Mouse (Mus musculus) intestine, embryonic 16.5 days (tissue): ENCODE data around the gene Vmn1r88. TPM values are rescaled to one million over a fixed set of nuclear protein-coding genes. Genes with fewer than 3 reads are reported as not detected.
A peak's percentile ranks its signal among the peaks of the same experiment; 100 is the strongest.
"Not testable (repeated sequence)": the region's sequence is repeated elsewhere in the genome, so short reads cannot be mapped to it uniquely, and the experiment has no call there.

Experiments
- ATAC-seq: fragments of 200-750 bp; cut with Nextera tagmentation; 2 replicates; pipeline ENCODE4 v1.8.0; 2017; ENCODE audit warnings: moderate TSS enrichment, moderate library complexity
- H3K27ac ChIP-seq: fragments of 300-500 bp; sonication (generic); 2 replicates; pipeline ENCODE4 v1.5.1; 2014; ENCODE audit warnings: mild to moderate bottlenecking, low read length
- H3K27me3 ChIP-seq: fragments of 300-500 bp; sonication (generic); replicated peaks from 2 replicates; pipeline ENCODE4 v1.6.1; 2014; ENCODE audit warnings: low read length, control low read depth, mixed read lengths; ENCODE audit not compliant: control insufficient read depth, insufficient read depth
- H3K36me3 ChIP-seq: fragments of 300-500 bp; sonication (generic); 2 replicates; pipeline ENCODE4 v1.6.1; 2014; ENCODE audit warnings: low read length, control low read depth; ENCODE audit not compliant: control insufficient read depth, insufficient read depth
- H3K4me1 ChIP-seq: fragments of 300-500 bp; sonication (generic); 2 replicates; pipeline ENCODE4 v1.6.1; 2014; ENCODE audit warnings: low read length, control low read depth, mixed read lengths; ENCODE audit not compliant: control insufficient read depth, insufficient read depth
- H3K4me2 ChIP-seq: fragments of 300-500 bp; sonication (generic); 2 replicates; pipeline ENCODE4 v1.6.1; 2014; ENCODE audit warnings: low read depth, low read length, control low read depth
- H3K4me3 ChIP-seq: fragments of 300-500 bp; sonication (generic); 2 replicates; pipeline ENCODE4 v1.5.1; 2014; ENCODE audit warnings: mild to moderate bottlenecking, low read length
- H3K9ac ChIP-seq: fragments of 300-500 bp; sonication (generic); 2 replicates; pipeline ENCODE4 v1.6.1; 2014; ENCODE audit warnings: low read depth, low read length
- H3K9me3 ChIP-seq: fragments of 300-500 bp; sonication (generic); 2 replicates; pipeline ENCODE4 v1.6.1; 2016; ENCODE audit warnings: low read length, control low read depth; ENCODE audit not compliant: control insufficient read depth
- WGBS: fragments of 180-500 bp; shearing (Covaris S2); extraction: QIAGEN DNeasy Blood & Tissue Kit; methylation state at CpG from one replicate; pipeline ENCODE4 v1.1.7; 2014; 5-methylcytosine and 5-hydroxymethylcytosine counted together
- polyA plus RNA-seq: library from polyadenylated mRNA; unstranded; fragments of >200 nt; fragmentation: Nextera tagmentation; extraction: Ambion mirVana; gene quantifications from 2 replicates; pipeline ENCODE4 v1.2.1, GENCODE M21; 2015

Gene Vmn1r88
- polyA plus RNA-seq = not detected in 2 replicates

DNA sequence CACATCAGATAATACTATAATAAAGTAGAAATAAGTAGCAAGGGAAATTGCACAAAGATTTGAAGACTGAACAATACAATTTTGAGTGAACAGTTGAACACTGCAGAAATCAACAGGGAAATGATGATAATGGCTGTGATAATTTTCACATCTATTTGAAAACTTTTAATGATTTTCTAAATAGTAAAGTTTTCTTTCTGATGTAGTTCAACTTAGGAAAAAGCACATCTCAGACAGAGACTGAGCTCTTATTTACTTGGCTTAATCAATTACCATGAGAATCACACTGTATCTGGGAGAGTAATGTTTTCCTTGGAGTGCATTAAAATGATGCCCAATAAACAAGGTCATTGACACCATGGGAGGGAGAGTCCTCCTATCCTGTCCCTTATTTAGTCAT is at the start of gene Vmn1r88:
Vmn1r88 (plus strand) TSS at position 301 of the 400 bp plus-strand sequence.
- no peak within 1 kb of the TSS for H3K4me3 ChIP-seq
- no peaks in the 10 kb centered on the region for H3K4me1 ChIP-seq
- H3K36me3 ChIP-seq = no peaks in the 10 kb centered on the region
- no peak within 1 kb of the TSS for H3K4me2 ChIP-seq
- H3K9ac ChIP-seq = no peak within 1 kb of the TSS
- no peaks in the 10 kb centered on the region for H3K27me3 ChIP-seq
- no peak within 1 kb of the TSS for H3K27ac ChIP-seq
- no peaks in the 10 kb centered on the region for H3K9me3 ChIP-seq
- ATAC-seq = no peak

DNA sequence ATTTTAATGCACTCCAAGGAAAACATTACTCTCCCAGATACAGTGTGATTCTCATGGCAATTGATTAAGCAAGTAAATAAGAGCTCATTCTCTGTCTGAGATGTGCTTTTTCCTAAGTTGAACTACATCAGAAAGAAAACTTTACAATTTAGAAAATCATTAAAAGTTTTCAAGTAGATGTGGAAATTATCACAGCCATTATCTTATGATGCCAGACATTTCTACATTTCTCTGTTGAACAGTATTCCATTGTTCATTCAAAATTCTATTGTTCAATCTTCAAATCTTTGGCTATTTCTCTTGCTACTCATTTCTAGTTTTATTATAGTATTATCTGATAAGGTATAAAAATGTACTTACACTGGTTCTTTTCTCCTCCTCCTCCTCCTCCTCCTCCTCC is 39.6 kb upstream of the Vmn1r88 start, which contains the start of gene Vmn1r86:
Vmn1r86 (minus strand) TSS at position 101 of the 400 bp plus-strand sequence.
- no peak for ATAC-seq
- no peaks in the 10 kb centered on the region for H3K4me1 ChIP-seq

DNA sequence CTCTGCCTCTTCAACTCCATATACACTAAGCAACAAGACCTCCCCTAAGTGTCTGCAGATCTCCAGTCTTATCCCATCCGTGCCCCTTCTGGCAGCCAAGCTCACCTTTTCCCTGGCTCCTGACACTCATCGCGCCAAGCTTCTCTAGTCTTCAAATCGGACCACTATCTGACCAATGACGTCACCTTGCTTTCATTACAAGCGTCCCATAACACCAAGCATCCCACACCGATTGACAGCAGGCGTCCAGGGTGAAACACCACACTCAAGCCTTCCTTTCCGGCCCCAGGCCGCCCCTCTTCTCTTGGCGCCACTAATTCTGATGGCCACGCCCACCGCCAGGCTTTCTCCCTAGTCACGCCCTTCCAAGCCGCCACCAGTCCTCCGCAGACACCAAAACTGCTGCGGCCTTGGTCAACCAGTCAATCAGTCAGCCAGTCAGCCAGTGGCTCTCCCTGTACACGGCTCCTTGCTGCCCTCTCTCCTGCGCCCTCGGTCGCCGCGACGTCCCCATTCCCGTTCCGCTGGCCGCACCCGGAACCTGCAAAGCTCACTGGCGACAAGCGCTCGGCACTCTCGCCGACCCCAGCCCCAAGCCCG is 35.7 kb upstream of the Vmn1r88 start:
- not testable (repeated sequence) for H3K9me3 ChIP-seq, H3K4me1 ChIP-seq, H3K9ac ChIP-seq, H3K27me3 ChIP-seq, H3K36me3 ChIP-seq, H3K27ac ChIP-seq
- H3K4me2 ChIP-seq = peak overlapping the region; percentile 45
- WGBS = under 1% methylated on average over 16 of the region's 34 CpGs
- ATAC-seq = peak; percentile 92
- peak overlapping the region; percentile 26 for H3K4me3 ChIP-seq

More for the DNA sequence above, 39.6 kb upstream of the Vmn1r88 start, which contains the start of gene Vmn1r86:
- Histone ChIP-seq H3K9me3 (no peaks in the 10 kb centered on the region), H3K36me3 (no peaks in the 10 kb centered on the region), H3K27ac (no peak within 1 kb of the TSS), H3K27me3 (no peaks in the 10 kb centered on the region), H3K9ac (no peak within 1 kb of the TSS), H3K4me2 (no peak within 1 kb of the TSS), H3K4me3 (no peak within 1 kb of the TSS)

DNA sequence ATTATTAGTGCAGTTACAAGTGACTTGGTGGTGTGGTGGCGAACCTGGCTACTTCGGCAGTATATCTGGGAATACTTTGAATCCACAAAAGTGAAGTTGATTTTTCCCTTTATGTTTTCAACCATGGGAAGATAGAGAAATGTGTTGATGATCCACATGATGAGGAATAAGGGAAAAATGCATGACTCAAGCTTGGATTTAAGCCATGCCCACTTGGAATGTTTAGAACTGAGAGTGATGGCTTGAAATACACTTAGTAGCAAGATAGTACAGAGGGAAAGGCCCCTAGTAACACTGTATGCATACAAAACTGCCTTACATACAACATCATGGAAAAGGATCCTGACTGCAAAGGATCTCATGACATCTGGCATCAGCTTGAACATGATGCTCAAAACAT is 27.5 kb upstream of the Vmn1r88 start:
- Histone ChIP-seq H3K9me3 (no peaks in the 10 kb centered on the region), H3K9ac (no peak overlapping the region)
- ATAC-seq = no peak

DNA sequence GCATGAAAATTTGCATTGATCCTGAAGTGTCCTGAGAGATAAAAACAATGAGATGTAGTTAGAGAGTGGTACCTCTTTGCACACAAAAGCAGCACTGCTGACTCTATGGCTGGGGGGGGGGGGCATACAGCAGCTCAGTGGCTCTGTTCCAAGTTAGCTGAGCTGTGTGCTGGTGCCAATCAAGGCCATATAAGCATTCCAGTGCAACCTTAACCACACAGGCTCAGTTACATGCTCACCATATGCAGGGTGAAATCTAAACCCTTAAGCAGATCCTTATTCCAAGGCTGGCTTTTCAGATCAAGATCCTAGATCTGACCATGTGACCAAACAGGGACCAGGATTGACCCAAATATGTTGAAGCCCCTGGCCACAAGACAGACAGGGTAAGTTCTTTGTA is 22.0 kb upstream of the Vmn1r88 start:
- H3K9me3 ChIP-seq = no peaks in the 10 kb centered on the region
- H3K4me1 ChIP-seq = no peaks in the 10 kb centered on the region
- no peak overlapping the region for H3K4me3 ChIP-seq
- H3K27me3 ChIP-seq = no peaks in the 10 kb centered on the region
- no peak overlapping the region for H3K4me2 ChIP-seq
- no peaks in the 10 kb centered on the region for H3K36me3 ChIP-seq
- no peak overlapping the region for H3K9ac ChIP-seq
- H3K27ac ChIP-seq = no peak overlapping the region
- ATAC-seq = no peak

More for the DNA sequence above, 27.5 kb upstream of the Vmn1r88 start:
- Histone ChIP-seq H3K27ac (no peak overlapping the region), H3K4me2 (no peak overlapping the region), H3K36me3 (no peaks in the 10 kb centered on the region), H3K27me3 (no peaks in the 10 kb centered on the region), H3K4me1 (no peaks in the 10 kb centered on the region), H3K4me3 (no peak overlapping the region)
- 93% methylated on average over 2 of the region's 2 CpGs for WGBS

DNA sequence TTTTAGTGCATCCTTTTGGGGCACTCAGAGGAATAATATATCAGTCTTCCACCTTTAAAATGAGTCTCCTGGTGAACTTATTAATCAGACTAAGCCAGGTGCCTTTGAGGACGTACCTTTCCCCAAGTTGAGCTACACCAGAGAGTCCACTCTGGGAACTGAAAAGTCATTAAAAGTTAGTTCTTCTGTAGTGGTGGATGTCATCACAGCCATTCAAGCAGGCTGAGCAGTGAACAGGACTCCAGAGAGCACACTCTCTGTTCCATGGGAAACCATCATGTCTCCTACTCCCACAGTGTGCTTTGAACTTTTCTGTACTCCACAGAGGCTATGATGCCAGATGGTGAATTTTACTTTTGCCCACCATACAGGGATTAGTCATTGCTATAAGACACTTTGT is 19.3 kb upstream of the Vmn1r88 start, which contains the start of gene Vmn1r87:
Vmn1r87 (minus strand) TSS at position 101 of the 400 bp plus-strand sequence.
- H3K36me3 ChIP-seq = no peaks in the 10 kb centered on the region
- 81% methylated on average over 1 of the region's 1 CpGs for WGBS
- H3K4me1 ChIP-seq = no peaks in the 10 kb centered on the region
- no peak within 1 kb of the TSS for H3K27ac ChIP-seq
- no peak within 1 kb of the TSS for H3K4me3 ChIP-seq
- no peaks in the 10 kb centered on the region for H3K9me3 ChIP-seq
- H3K9ac ChIP-seq = no peak within 1 kb of the TSS
- no peaks in the 10 kb centered on the region for H3K27me3 ChIP-seq
- H3K4me2 ChIP-seq = no peak within 1 kb of the TSS
- ATAC-seq = no peak

DNA sequence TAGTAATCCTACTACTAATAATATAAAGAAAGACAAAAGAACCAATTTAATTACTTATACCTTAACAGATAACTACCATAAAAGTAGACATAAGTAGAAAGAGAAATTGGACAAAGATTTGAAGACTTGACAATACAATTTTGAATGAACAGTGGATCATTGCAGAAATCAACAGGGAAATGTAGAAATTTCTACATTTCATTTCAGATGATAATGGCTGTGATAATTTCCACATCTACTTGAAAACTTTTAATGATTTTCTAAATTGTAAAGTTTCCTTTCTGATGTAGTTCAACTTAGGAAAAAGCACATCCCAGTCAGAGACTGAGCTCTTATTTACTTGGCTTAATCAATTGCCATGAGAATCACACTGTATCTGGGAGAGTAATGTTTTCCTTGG is 53.4 kb downstream of the Vmn1r88 start, which contains the start of gene Vmn1r89:
Vmn1r89 (plus strand) TSS at position 301 of the 400 bp plus-strand sequence.
- Histone ChIP-seq H3K9ac (no peak within 1 kb of the TSS), H3K4me3 (no peak within 1 kb of the TSS), H3K27ac (no peak within 1 kb of the TSS), H3K4me2 (no peak within 1 kb of the TSS), H3K4me1 (no peaks in the 10 kb centered on the region), H3K9me3 (no peaks in the 10 kb centered on the region), H3K27me3 (no peaks in the 10 kb centered on the region), H3K36me3 (no peaks in the 10 kb centered on the region)
- no peak for ATAC-seq

Other genes starting within 250 kb of the Vmn1r88 start
- gene Rps5, start 237.3 kb upstream of the Vmn1r88 start, polyA plus RNA-seq = 904 and 1,023 TPM in 2 replicates
- 0.18 and 0.27 TPM in 2 replicates for gene Rnf225, start 232.2 kb upstream of the Vmn1r88 start, polyA plus RNA-seq
- 7.8 TPM in 2 replicates for gene Zfp324, start 193.7 kb upstream of the Vmn1r88 start, polyA plus RNA-seq
- gene Zfp446, start 181.7 kb upstream of the Vmn1r88 start, polyA plus RNA-seq = 5.9 and 6.1 TPM in 2 replicates
- 0.84 and 0.89 TPM in 2 replicates for gene Slc27a5, start 161.4 kb upstream of the Vmn1r88 start, polyA plus RNA-seq
- gene Trim28, start 160.5 kb upstream of the Vmn1r88 start, polyA plus RNA-seq = 116 and 131 TPM in 2 replicates
- 22.2 and 23.2 TPM in 2 replicates for gene Zbtb45, start 149.5 kb upstream of the Vmn1r88 start, polyA plus RNA-seq
- gene Chmp2a, start 124.8 kb upstream of the Vmn1r88 start, polyA plus RNA-seq = 199 and 202 TPM in 2 replicates
- gene Ube2m, start 121.3 kb upstream of the Vmn1r88 start, polyA plus RNA-seq = 19.5 and 25.0 TPM in 2 replicates
- 1.4 and 1.8 TPM in 2 replicates for gene Mzf1, start 104.8 kb upstream of the Vmn1r88 start, polyA plus RNA-seq
- gene Vmn1r85, start 64.4 kb upstream of the Vmn1r88 start, polyA plus RNA-seq = not detected in 2 replicates
- not detected in 2 replicates for gene Vmn1r86, start 39.7 kb upstream of the Vmn1r88 start, polyA plus RNA-seq
- not detected in 2 replicates for gene Vmn1r87, start 19.4 kb upstream of the Vmn1r88 start, polyA plus RNA-seq
- not detected in 2 replicates for gene Vmn1r89, start 53.5 kb downstream of the Vmn1r88 start, polyA plus RNA-seq
- gene Lig1, start 117.7 kb downstream of the Vmn1r88 start, polyA plus RNA-seq = 64.3 and 77.6 TPM in 2 replicates
- 5.2 and 5.3 TPM in 2 replicates for gene Zswim9, start 119.2 kb downstream of the Vmn1r88 start, polyA plus RNA-seq
- 0.57 and 0.71 TPM in 2 replicates for gene Pla2g4c, start 165.1 kb downstream of the Vmn1r88 start, polyA plus RNA-seq
- gene Cabp5, start 238.6 kb downstream of the Vmn1r88 start, polyA plus RNA-seq = not detected in 2 replicates